Mouse (Mus musculus): Measurements from ENCODE around the gene Rassf3. TPM values are rescaled to one million over a fixed set of nuclear protein-coding genes. Genes with fewer than 3 reads are reported as not detected.

The Rassf3 gene
- polyA plus RNA-seq, 1 experiment from 2014 or later, result 6.0 TPM

DNA sequence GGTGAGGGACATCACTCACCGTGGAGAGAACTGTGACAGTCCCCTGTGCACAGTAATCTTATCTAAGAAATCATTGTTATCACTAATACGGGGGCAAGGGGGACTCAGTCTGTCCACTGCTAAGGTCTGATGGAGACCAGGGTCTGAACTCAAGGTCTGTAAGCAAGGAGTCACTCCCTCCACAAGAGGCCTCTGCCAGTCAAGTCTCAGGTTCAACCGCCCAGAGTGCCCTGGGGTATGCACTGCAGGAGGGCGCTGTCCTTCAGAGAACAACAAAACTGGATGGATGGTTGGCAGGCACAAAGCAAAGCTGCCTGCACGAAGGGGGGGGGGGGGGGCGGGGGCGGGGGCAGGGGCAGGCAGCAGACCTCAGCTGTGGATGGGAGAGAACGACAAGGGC lies 38.0 kb downstream of the Rassf3 start:
- ATAC-seq (ENCODE audit: low FRiP score) (no peak), DNase-seq (ENCODE audit: low spot score, missing footprints) (no peak)
- Histone ChIP-seq H3K27me3 (ENCODE audit: control insufficient read depth, insufficient read depth, low read length) (no peaks in the 10 kb centered on the region), H3K36me3 (ENCODE audit: control insufficient read depth, insufficient read depth, low read length) (no peaks in the 10 kb centered on the region), H3K4me3 (ENCODE audit: low read depth, low read length) (no peak overlapping the region), H3K9me3 (ENCODE audit: control insufficient read depth, low read length) (no peaks in the 10 kb centered on the region), H3K4me2 (no peak overlapping the region), H3K4me1 (ENCODE audit: control insufficient read depth, insufficient read depth, low read length) (peaks cover 5% of the 10 kb centered on the region), H3K9ac (ENCODE audit: low read length) (no peak overlapping the region), H3K27ac (ENCODE audit: low read depth, low read length) (no peak overlapping the region)
- WGBS, result 57% methylated on average over 7 of the region's 8 CpGs

DNA sequence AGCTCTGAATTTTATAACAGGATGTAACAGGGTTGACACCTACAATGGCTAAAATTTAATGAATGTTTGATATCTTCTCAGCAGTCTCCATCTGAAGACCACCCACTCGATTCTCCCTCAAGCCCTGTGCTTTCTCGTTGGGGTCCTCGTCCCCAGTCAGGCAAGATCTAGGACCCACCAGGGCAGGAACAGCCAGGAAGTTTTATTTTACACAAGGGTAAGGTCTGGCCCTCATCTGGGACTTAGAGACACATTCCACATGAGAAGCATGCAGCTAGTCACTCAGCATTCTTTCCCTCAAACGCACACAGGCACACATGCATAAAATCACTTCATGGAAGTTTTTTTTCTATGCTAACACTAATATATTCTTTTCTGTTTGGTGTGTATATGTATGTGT lies 39.5 kb downstream of the Rassf3 start:
- peaks cover 14% of the 10 kb centered on the region for H3K4me1 ChIP-seq (ENCODE audit: control insufficient read depth, insufficient read depth, low read length)
- H3K27me3 ChIP-seq (ENCODE audit: control insufficient read depth, insufficient read depth, low read length), result no peaks in the 10 kb centered on the region
- no peaks in the 10 kb centered on the region for H3K9me3 ChIP-seq (ENCODE audit: control insufficient read depth, low read length)
- no peaks in the 10 kb centered on the region for H3K36me3 ChIP-seq (ENCODE audit: control insufficient read depth, insufficient read depth, low read length)
- H3K9ac ChIP-seq (ENCODE audit: low read length), result no peak overlapping the region
- no peak overlapping the region for H3K4me2 ChIP-seq
- DNase-seq (ENCODE audit: low spot score, missing footprints) (no peak), ATAC-seq (ENCODE audit: low FRiP score) (no peak)
- H3K4me3 ChIP-seq (ENCODE audit: low read depth, low read length), result no peak overlapping the region
- WGBS, result 64% methylated on average over 4 of the region's 4 CpGs
- no peak overlapping the region for H3K27ac ChIP-seq (ENCODE audit: low read depth, low read length)

GRCm38 (mm10) chr10:121436258-121436645 lies 39.9 kb downstream of the Rassf3 start:
- no peaks in the 10 kb centered on the region for H3K9me3 ChIP-seq (ENCODE audit: control insufficient read depth, low read length)
- no peak for ATAC-seq (ENCODE audit: low FRiP score)
- no peaks in the 10 kb centered on the region for H3K27me3 ChIP-seq (ENCODE audit: control insufficient read depth, insufficient read depth, low read length)
- DNase-seq (ENCODE audit: low spot score, missing footprints), result no peak
- no peak overlapping the region for H3K4me3 ChIP-seq (ENCODE audit: low read depth, low read length)
- H3K4me2 ChIP-seq, result no peak overlapping the region
- no peaks in the 10 kb centered on the region for H3K36me3 ChIP-seq (ENCODE audit: control insufficient read depth, insufficient read depth, low read length)
- peaks cover 14% of the 10 kb centered on the region for H3K4me1 ChIP-seq (ENCODE audit: control insufficient read depth, insufficient read depth, low read length)
- H3K27ac ChIP-seq (ENCODE audit: low read depth, low read length), result no peak overlapping the region
- WGBS, result 56% methylated on average over 8 of the region's 8 CpGs
- H3K9ac ChIP-seq (ENCODE audit: low read length), result no peak overlapping the region

DNA sequence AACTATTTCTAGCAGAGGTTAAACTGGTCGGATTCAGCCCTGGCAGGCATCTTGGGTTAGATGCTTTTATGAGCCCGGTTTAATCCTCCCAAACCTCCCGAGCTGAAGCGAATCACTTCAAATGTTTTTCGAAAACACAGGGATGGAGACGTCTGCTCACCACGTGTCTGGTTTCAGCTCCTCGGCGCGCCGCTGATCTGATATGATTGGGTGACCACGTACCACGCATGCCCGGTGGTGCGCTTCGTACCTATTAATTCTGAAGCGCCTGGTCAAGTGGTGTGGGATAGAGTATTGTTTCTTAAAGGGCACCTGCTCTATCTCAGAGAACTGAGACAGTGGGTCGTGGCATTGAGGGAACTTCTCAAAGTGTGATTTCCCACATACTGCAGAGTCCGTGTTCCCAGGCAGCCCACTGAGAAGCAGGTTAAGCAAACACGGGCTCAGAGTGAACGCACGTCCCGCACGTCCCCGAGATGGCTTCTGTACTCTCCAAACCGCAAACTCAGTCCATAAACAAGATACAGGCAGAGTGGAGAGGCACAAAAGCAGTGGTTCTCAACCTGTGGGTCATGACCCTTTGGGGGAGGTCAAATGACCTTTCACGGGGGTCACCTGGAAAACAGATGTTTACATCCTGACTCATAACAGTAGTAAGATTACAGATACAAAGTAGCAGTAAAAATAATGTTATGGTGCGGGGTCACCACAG lies 40.4 kb downstream of the Rassf3 start:
- H3K9me3 ChIP-seq (ENCODE audit: control insufficient read depth, low read length), result no peaks in the 10 kb centered on the region
- ATAC-seq (ENCODE audit: low FRiP score) (no peak), DNase-seq (ENCODE audit: low spot score, missing footprints) (no peak)
- no peak overlapping the region for H3K9ac ChIP-seq (ENCODE audit: low read length)
- H3K36me3 ChIP-seq (ENCODE audit: control insufficient read depth, insufficient read depth, low read length), result no peaks in the 10 kb centered on the region
- H3K4me2 ChIP-seq, result no peak overlapping the region
- H3K27ac ChIP-seq (ENCODE audit: low read depth, low read length), result no peak overlapping the region
- H3K4me1 ChIP-seq (ENCODE audit: control insufficient read depth, insufficient read depth, low read length), result peaks cover 14% of the 10 kb centered on the region
- no peaks in the 10 kb centered on the region for H3K27me3 ChIP-seq (ENCODE audit: control insufficient read depth, insufficient read depth, low read length)
- H3K4me3 ChIP-seq (ENCODE audit: low read depth, low read length), result no peak overlapping the region
- WGBS, result 66% methylated on average over 28 of the region's 28 CpGs

GRCm38 (mm10) chr10:121434441-121435103 lies 41.6 kb downstream of the Rassf3 start:
- DNase-seq (ENCODE audit: low spot score, missing footprints), result no peak
- no peak for ATAC-seq (ENCODE audit: low FRiP score)
- Histone ChIP-seq H3K27me3 (ENCODE audit: control insufficient read depth, insufficient read depth, low read length) (no peaks in the 10 kb centered on the region), H3K4me3 (ENCODE audit: low read depth, low read length) (no peak overlapping the region), H3K27ac (ENCODE audit: low read depth, low read length) (no peak overlapping the region), H3K4me2 (no peak overlapping the region), H3K4me1 (ENCODE audit: control insufficient read depth, insufficient read depth, low read length) (peaks cover 19% of the 10 kb centered on the region), H3K36me3 (ENCODE audit: control insufficient read depth, insufficient read depth, low read length) (no peaks in the 10 kb centered on the region), H3K9ac (ENCODE audit: low read length) (no peak overlapping the region), H3K9me3 (ENCODE audit: control insufficient read depth, low read length) (no peaks in the 10 kb centered on the region)
- WGBS, result 70% methylated on average over 15 of the region's 15 CpGs

DNA sequence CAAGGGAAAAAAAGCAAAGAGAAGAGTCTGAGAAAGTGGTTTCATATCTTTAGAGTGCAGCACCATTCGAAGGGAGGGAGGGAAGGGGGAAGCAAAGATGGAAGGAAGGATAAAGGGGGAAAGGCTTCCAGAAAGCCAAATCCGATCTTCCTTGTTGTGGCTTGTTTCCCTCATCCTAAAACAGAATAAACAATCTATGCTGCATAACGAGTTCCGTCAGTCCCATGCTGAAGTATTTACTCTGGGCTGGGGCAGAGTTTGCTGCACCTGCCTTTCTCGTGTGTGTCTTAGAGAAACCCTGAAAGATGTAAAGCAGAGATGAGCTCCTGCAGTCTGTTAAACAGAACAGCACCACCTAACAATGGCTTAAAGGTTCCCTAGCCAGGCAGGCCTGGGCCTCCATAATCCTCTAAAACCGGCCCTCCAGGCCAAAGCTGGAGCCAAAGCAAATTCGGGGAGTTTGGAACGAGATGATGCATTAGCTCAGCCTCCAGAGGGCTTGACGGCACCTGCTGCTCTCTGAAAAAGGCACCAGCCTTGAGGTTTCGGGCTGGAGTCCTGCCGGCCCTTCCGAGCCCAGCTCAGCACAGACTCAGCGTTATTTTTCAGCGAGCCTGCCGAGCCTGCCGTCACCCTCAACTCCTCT lies 43.4 kb downstream of the Rassf3 start:
- ATAC-seq (ENCODE audit: low FRiP score) (peak; percentile 47), DNase-seq (ENCODE audit: low spot score, missing footprints) (peak; percentile 92)
- Histone ChIP-seq H3K4me3 (ENCODE audit: low read depth, low read length) (no peak overlapping the region), H3K4me1 (ENCODE audit: control insufficient read depth, insufficient read depth, low read length) (peaks cover 19% of the 10 kb centered on the region), H3K27me3 (ENCODE audit: control insufficient read depth, insufficient read depth, low read length) (no peaks in the 10 kb centered on the region), H3K9me3 (ENCODE audit: control insufficient read depth, low read length) (no peaks in the 10 kb centered on the region), H3K27ac (ENCODE audit: low read depth, low read length) (peak overlapping the region; percentile 44), H3K36me3 (ENCODE audit: control insufficient read depth, insufficient read depth, low read length) (no peaks in the 10 kb centered on the region), H3K4me2 (0 out of 2 replicates have a peak overlapping the region, but pooled peaks have one; percentile 22), H3K9ac (ENCODE audit: low read length) (peak overlapping the region; percentile 42)
- WGBS, result 15% methylated on average over 16 of the region's 16 CpGs

GRCm38 (mm10) chr10:121432041-121432634 lies 44.0 kb downstream of the Rassf3 start:
- H3K9me3 ChIP-seq (ENCODE audit: control insufficient read depth, low read length), result no peaks in the 10 kb centered on the region
- peaks cover 19% of the 10 kb centered on the region for H3K4me1 ChIP-seq (ENCODE audit: control insufficient read depth, insufficient read depth, low read length)
- DNase-seq (ENCODE audit: low spot score, missing footprints) (no peak), ATAC-seq (ENCODE audit: low FRiP score) (no peak; the same call in 1 of the 2 replicates)
- no peaks in the 10 kb centered on the region for H3K36me3 ChIP-seq (ENCODE audit: control insufficient read depth, insufficient read depth, low read length)
- H3K27me3 ChIP-seq (ENCODE audit: control insufficient read depth, insufficient read depth, low read length), result no peaks in the 10 kb centered on the region
- no peak overlapping the region for H3K4me3 ChIP-seq (ENCODE audit: low read depth, low read length)
- 48% methylated on average over 12 of the region's 12 CpGs for WGBS
- no peak overlapping the region; the same call in none of the 2 replicates for H3K9ac ChIP-seq (ENCODE audit: low read length)
- peak overlapping the region; percentile 44; the same call in 1 of the 2 replicates for H3K27ac ChIP-seq (ENCODE audit: low read depth, low read length)
- H3K4me2 ChIP-seq, result no peak overlapping the region

DNA sequence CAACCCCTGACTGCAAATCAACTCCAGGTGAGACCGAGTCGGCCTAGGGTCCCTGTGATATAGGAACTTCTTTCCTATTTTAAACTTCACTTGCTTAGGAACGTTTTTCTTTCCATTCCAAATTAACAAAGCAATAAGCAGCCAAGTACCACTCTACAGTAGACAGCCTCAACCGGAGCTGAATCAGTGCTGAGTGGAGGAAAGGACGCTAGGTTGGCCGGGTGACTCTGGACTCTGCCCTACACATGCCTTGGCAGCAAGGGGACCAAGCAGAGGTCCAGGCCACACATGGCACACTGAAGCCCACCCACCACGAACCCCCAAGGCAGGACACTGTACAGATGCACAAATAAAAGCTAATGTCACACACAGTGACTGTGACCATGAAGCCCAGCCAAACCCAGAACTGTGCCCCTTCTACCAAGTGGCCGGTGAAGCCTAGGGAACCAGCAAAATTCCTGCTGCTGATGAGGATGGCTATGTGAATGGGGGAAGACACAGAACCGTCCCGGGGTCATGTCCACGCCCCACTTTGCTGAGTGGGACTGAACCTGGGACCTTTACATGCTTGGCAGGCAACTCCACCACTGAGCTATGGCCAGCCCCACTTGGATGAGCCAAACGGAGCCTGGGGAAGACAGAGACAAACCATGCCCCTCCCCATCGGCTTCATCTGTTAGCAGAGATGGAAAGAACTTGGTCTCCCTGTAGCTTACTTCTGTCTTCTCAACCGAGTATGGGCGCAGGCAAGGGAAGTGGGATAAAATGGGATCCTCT lies 45.2 kb downstream of the Rassf3 start:
- H3K4me1 ChIP-seq (ENCODE audit: control insufficient read depth, insufficient read depth, low read length), result peaks cover 19% of the 10 kb centered on the region
- no peaks in the 10 kb centered on the region for H3K36me3 ChIP-seq (ENCODE audit: control insufficient read depth, insufficient read depth, low read length)

More for the DNA sequence above, 45.2 kb downstream of the Rassf3 start:
- no peaks in the 10 kb centered on the region for H3K27me3 ChIP-seq (ENCODE audit: control insufficient read depth, insufficient read depth, low read length)
- no peak for ATAC-seq (ENCODE audit: low FRiP score)
- H3K27ac ChIP-seq (ENCODE audit: low read depth, low read length), result no peak overlapping the region
- H3K9me3 ChIP-seq (ENCODE audit: control insufficient read depth, low read length), result no peaks in the 10 kb centered on the region
- no peak for DNase-seq (ENCODE audit: low spot score, missing footprints)
- 80% methylated on average over 15 of the region's 15 CpGs for WGBS
- no peak overlapping the region for H3K4me3 ChIP-seq (ENCODE audit: low read depth, low read length)
- no peak overlapping the region for H3K9ac ChIP-seq (ENCODE audit: low read length)
- no peak overlapping the region for H3K4me2 ChIP-seq

Data from midbrain, embryonic 11.5 days (tissue).